Mouse (Mus musculus) heart, adult 9 months (tissue): ENCODE measurements at regions not wholly inside any gene's neighbourhood (a gene's known extent, or its start where the extent isn't known, plus 50 kb on each side); places are given as distances from the start of the nearest gene placed in this dataset.
A peak's percentile ranks its signal among the peaks of the same experiment; 100 is the strongest.

Experiments used
- DNase-seq, 2 experiments: peaks; one replicate each; pipeline ENCODE4 v3.0.0; 2022; ENCODE audit warnings: low spot score in 2 of 2

DNA sequence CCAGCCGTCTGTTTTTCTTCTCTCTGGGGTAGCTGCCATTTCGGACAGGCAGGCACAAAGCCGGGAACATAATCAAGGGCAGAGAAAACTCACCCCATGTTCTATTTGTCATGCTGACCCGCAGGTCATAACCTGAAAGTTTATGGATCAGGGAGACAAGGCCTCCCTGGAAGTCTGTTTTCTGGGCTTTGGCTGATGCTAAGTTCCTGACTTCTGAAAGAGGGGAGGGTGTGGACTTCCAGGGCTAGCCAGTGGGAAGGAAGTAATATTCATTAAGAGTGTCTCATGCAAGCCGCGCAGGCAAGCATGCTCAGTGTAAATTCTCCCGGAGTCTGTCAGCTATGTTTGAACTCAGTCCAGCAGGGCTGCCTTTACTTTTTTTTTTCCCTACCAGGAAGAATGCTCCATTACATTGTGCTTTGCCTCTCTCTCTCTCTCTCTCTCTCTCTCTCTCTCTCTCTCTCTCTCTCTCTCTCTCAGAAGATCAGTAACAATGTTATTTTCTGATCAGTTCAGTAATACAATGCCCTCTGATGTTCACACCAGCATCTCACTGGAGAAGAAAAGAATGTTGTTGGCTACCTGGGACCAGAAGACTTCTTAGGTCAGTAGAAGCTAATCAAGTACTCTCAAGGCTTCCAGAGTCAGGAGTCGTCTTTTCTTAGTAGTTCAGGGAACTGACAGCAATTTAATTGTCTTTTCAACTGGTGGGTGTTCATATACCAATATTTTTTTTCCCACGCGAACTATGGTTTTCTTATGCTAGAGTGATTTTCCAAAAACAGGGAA, 165.5 kb upstream of the Ubash3b start:
- DNase-seq = peak; percentile 79 to 83

GRCm38 (mm10) chr9:41321521-41321920, 160.0 kb upstream of the Ubash3b start:
- no peak for DNase-seq

GRCm38 (mm10) chr9:41319066-41319465, 157.6 kb upstream of the Ubash3b start:
- DNase-seq = no peak

- no peak for DNase-seq
These were observed 144.7 kb upstream of the Ubash3b start for GRCm38 (mm10) chr9:41306229-41306628.

DNA sequence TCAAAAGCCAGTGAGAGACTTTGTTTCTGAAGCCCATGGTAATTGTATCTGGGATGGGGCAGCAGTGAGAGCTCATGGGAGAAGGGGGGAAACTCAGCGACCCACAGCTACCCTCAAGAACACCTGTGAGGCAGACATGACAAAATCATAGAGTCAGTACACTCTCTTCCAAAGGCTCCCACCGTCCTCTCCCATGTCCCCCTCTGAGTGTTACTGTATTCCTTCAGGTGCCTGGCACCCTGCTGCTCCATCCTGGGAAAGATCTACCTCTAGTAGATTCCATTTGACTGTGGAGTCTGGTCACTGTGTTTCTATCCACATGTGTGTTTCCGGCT, 142.0 kb upstream of the Ubash3b start:
- no peak for DNase-seq

GRCm38 (mm10) chr9:41302809-41303493, 141.5 kb upstream of the Ubash3b start:
- no peak for DNase-seq

DNA sequence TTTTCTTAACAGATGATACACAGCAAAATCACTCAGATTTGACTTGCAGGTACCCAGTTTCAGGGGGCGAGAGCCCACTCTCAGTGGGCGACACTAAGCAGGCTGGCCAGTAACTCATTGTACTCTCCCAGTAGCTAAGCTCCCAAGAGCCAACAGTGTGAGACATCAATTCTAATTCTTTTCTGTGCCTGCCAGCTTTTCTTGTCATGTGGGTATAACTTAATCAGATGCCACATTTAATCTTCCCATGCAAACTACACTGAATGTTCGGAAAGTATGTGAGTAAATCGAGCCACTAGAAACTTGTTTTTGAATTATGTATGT, 124.6 kb upstream of the Ubash3b start:
- DNase-seq = no peak

DNA sequence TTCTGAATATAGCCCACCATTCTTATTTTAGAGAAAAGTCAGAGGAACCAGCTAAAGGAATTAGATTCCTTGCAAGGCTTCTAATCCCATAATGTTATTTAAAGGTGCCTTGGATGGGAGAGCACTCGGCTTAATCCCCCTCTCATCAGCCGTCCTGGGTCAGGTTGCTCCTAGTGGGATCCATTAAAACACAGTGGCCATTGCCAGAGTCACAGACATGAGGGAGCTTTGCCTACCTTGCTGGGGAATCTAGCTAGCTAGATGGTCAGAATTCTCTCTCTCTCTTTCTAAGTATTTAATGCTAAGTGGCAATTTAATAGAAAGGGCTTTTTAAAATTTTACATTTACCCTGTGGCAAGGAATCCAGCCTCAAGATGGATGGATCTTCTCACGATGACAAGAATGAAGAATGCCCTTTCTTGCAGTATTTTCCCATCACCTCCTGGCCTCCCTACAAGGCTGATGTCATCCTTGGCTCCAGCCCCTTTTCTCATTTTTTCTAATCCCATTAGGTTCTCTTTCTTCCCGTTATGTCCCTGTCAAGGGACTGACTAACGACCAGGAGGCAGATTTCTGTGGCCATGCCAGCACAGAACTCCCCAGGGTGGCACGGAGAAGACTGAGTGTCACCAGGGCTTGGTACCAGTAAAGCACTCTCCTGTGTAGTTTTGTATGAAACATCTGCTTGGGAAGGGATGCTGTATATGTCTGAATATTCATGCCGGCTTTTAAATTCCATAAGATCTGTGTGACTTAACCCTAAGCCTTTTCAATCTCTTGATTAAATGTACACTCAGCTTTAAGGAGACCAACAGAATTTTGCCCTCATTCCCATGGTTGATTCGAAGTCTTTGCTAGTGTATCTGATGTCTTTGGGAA, 124.0 kb upstream of the Ubash3b start:
- DNase-seq = peak in 1 of 2 experiments; percentile 27

DNA sequence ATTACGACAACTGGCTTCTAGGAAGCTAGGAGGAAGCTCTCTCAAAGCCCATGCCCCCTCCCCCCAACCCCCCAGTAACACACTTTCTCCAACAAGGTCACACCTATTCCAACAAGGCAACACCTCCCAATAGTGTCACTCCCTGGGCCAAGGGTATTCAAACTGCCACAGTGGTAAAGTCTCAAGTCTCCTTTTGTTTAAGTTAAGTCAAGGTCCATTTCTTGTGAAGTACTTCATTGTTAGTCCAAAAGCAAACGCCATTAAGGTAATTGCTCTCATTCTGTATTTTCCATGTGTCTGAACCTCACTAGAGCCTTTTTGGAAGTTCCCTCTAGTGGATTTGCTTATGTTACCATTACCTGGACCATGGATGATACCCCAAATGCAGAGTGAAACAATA, 116.2 kb upstream of the Ubash3b start:
- DNase-seq = no peak

GRCm38 (mm10) chr9:41273839-41274271, 112.4 kb upstream of the Ubash3b start:
- no peak for DNase-seq

- DNase-seq = peak in 1 of 2 experiments; percentile 13
These were observed 111.8 kb upstream of the Ubash3b start for GRCm38 (mm10) chr9:41273171-41273781.

DNA sequence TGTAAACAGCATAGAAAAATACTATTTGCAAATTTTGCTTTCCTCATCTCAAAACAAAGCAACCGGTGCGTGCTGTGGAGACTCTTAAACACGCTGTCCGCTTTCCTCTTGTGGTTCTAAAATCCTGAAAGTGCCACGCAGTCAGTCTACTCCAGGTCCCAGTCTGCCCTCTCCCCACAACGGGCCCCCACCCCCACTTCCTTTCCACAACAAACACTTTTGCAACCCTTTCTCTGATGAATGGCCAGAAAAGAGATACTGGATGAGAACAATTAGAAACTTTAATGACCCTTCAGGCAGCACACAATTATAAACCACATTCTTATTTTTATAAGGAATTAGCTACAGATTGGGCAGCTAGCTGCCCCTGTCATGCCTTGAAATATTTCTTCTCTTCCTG, 111.1 kb upstream of the Ubash3b start:
- DNase-seq = peak in 1 of 2 experiments; percentile 10

GRCm38 (mm10) chr9:41268112-41268511, 106.6 kb upstream of the Ubash3b start:
- DNase-seq = no peak

DNA sequence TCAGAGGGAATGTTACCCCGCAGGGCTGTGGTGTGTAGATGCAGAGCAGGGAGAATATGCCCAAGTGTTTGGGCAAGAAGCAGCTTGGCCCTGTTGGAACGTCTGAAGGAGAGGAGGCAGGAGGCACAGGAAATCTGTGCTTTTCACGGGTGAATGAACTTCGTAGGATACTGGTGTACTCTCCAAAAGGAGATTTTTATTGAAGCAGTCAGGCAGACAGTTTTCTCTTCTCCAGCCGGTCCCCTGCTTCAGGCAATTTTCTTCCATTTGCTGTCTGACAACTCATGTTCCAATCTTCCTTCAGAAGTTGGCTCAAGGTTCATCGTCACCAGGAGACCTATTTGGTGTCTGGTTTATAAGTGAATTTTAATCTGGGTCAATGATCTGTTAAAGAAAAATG, 103.0 kb upstream of the Ubash3b start:
- no peak for DNase-seq

- no peak for DNase-seq
These were observed 95.7 kb upstream of the Ubash3b start for GRCm38 (mm10) chr9:41257244-41257643.

GRCm38 (mm10) chr9:41242372-41242771, 80.9 kb upstream of the Ubash3b start:
- no peak for DNase-seq

GRCm38 (mm10) chr9:41239097-41239451, 77.6 kb upstream of the Ubash3b start:
- no peak for DNase-seq

DNA sequence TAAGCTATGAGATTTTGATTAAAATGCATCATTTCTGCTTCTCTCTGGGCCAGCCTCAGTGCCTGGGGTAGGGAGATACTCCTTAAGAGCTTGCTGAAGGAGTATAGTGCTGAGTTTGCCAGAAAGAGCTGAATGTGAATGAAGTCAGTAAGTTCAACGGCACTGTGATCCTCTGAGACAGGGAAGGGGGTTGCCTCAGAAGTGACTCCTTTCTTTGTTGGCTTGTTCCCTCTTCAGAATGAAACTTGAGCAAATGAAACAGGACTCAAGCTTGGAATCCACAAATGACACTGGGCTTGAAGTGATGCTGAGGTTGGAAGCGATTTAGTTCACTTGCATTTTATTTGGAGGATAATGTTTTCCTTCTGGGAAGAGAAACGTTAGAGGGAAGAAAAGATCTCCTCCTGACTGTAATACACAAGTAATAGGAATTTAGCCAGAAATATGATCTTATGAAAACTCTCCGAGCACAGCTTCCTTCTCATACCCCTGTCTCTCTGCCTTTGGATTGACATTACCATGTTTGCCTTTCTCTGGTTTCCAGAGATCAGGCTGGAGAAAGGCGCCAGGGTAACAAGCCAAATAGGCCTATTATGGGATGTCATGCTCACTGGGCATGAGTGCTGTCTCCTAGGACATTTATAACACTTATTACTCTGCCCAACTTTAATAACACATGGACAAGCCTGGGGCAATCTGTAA, 77.0 kb upstream of the Ubash3b start:
- no peak for DNase-seq

GRCm38 (mm10) chr9:41237265-41237664, 75.8 kb upstream of the Ubash3b start:
- DNase-seq = no peak

DNA sequence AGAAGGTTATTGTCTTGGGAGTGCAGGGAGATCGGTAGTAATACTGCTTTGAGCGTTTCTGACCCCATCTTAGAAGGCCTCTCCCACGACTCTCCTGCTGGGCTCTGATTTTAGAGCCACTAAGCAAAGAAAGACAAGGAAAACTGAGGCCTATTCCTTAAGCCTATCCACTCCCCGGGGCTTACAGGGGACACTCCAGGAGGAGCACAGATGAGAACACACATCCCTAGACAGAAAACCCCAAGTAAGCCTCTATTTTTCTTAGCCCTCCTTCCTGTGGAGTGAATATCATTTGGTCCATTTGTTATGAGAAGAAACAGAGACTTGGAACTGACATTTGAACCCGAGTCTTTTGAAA, 67.7 kb upstream of the Ubash3b start:
- DNase-seq = no peak

DNA sequence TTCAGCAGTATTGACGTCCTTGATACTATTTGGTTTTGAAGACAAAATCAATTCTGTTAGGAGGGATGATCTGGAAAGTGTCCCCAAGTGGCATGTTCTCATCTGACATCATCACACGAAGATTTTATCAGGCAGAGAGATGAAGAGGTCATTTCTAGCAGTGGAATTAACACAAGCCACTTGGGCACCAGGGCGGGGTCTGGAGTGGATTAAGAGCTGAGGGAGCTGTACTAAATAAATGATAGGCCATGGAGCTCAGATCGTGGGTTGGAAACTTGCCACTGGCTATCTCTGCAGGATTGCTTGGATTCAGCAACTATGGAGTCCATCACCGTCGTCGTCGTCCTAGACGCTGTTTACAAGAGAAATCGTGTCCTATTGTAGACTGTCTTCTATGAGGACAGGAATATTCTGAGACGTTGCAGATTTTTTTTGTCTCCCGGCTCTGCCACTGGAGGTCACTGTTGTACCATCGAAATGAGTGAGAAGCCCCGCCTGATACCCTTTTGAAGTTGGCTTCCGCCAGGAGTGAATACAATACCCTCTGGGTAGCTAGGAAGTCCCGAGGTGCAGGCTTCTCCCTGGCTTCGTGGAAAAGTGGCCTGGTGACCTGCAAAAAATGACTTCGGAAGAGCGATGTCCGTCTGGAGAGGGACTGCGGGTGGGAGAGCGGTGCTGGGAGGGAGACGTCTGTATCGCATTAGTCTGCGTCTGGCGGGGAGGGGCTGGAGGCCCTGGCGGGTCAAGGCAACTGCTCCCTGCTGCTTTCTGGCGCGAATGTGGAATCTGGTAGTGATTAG, 67.1 kb upstream of the Ubash3b start:
- DNase-seq = peak; percentile 86 to 91
